Mouse (Mus musculus) ovary, postnatal 36 days (tissue): ENCODE data around the gene Olfr988.
"Not testable (repeated sequence)": the region's sequence is repeated elsewhere in the genome, so short reads cannot be mapped to it uniquely, and the experiment has no call there.

Source experiments
- DNase-seq: peaks from one replicate; pipeline ENCODE4 v3.0.0; 2022; ENCODE audit warnings: low spot score, mixed read lengths

Olfr988 gene

DNA sequence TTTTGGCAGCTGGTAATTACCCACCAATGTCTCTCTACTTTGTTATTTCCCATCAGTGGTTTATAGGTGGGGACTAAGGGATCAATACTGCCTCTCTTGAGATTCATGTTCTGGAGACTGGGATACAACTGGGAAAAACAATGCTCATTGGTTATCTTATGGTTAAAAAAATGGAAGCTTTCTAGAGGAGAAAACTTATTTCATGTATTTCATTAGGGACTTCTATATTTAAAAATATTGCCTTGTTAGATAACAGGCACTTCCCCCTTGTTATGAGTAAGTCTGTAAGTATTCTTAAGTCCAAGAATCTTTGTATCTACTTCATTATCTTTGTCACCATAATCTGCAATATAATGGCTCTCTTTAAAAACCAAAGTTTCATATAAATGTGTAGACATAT is at the start of gene Olfr988:
Gene Olfr988, minus strand, starts transcription at position 101 of the 400 bp plus-strand sequence.
- not testable (repeated sequence) for DNase-seq

DNA sequence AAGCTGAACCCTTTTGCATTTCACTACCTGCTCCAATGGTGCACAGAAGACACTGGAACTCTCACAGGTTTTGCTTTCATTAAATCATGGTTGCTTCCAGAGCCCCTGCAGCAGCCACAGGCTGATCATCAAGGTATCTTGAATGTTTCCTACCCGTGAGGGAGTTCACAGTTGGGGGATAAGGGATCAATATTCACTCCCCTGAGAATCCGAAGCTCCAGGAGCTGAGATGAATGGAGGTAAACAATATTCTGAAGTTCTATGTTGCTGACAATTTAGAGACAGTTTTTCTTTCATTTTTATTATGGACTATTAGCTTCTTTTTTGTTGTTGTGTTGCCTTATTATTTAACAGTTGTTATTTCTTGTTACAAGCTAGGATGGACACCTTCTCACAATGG is 46.3 kb upstream of the Olfr988 start, which contains the start of gene Olfr992:
Gene Olfr992, minus strand, starts transcription at position 101 of the 400 bp plus-strand sequence.
- no peak for DNase-seq

DNA sequence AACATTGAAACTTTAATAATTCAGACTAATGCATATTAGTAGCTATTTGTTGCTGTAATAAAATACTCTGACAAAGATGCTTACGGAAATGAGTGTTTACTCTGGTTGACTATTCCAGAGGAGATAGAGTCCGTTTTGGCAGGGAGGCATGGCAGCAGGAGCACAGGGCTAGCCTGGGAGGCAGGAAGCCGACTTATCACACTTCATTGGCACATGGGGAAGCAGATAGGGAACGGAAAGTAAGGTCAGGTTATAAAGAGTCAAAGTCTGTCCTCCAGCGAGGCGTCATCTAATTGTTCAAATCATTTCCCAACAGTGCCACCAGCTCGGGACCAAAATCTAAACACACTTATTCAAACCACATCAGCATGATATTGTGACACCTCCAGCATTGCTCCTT is 23.1 kb downstream of the Olfr988 start:
- DNase-seq = no peak

DNA sequence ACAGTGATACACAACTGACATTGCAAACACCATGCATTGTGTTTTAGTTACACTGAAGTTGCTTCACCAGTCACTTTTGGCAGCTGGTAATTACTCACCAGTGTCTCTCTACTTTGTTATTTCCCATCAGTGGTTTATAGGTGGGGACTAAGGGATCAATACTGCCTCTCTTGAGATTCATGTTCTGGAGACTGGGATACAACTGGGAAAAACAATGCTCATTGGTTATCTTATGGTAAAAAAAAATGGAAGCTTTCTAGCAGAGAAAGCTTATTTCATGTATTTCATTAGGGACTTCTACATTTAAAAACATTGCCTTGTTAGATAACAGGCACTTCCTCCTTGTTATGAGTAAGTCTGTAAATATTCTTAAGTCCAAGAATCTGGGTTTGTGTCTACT is 23.8 kb downstream of the Olfr988 start, which contains the start of gene Olfr987:
Gene Olfr987, minus strand, starts transcription at position 101 of the 400 bp plus-strand sequence.
- DNase-seq = not testable (repeated sequence)

DNA sequence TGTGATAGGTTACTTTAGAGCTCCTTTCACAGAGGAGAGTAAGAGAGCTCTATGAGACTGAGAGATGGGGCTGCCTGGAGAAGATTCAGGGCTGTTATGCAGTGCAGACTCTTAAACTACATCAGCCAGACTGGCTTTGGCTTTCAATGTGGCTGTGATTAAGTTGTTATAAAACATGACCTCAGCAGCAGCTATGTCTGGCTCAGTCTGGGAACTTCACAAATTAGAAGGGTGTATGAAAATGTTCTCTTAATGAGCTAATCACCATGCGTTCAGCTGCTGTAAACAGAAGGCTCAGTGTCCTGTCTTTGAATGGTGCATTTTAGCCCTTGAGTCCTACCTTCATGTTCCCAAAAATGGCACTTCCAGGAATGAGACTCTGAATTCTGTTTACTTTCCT is 43.9 kb downstream of the Olfr988 start:
- DNase-seq = no peak
